Mouse (Mus musculus) cerebellum, adult 2 months (tissue): Measurements from ENCODE around the gene Slamf8.

Experiments used
- CTCF ChIP-seq: fragments of 200-500 bp; IDR thresholded peaks from 2 replicates; pipeline ENCODE4 v1.5.1; 2011; ENCODE audit warnings: low read depth, mild to moderate bottlenecking, control low read depth, low read length, moderate library complexity, borderline replicate concordance; ENCODE audit not compliant: insufficient read depth
- POLR2A ChIP-seq: fragments of 200-500 bp; IDR thresholded peaks from 2 replicates; pipeline ENCODE4 v1.6.1; 2011; ENCODE audit warnings: low read length, control low read depth, borderline replicate concordance; ENCODE audit not compliant: insufficient read depth

GRCm38 (mm10) chr1:172626306-172626705 is 35.9 kb upstream of the Slamf8 start:
- TF ChIP-seq CTCF (no peak), POLR2A (no peak)
